Mouse (Mus musculus): ENCODE results near the gene Ebf3. TPM values are rescaled to one million over a fixed set of nuclear protein-coding genes. Genes with fewer than 3 reads are reported as not detected.

Ebf3 gene
- polyA plus RNA-seq, 1 experiment = not detected

DNA sequence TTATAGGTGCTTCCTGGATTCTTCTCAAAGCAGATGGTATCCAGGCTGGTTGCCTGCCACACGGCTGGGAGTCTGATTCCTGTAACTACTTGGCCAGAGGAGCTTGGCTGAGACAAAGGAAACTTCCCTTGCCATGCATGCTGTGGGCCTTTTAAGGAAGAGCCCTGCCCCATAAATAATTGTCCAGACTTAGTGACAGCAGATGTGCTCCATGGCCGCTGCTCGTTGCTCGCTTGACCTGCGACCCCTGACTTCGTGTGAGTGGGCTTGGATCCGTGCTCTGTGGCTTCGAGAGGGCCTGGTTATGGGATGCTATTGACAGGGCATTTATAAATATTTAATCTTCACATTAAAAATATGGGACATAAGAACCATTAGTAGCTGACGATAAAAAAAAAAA lies 142.0 kb downstream of the Ebf3 start:
- no peak overlapping the region for H3K4me3 ChIP-seq (replicated peaks)
- H3K4me1 ChIP-seq = no peaks in the 10 kb centered on the region
- no peaks in the 10 kb centered on the region for H3K36me3 ChIP-seq (replicated peaks; ENCODE audit: low read length)
- TF ChIP-seq GATA1 (IDR thresholded peaks at IDR 0.05; ENCODE audit: borderline replicate concordance, low read length) = no peak
- TF ChIP-seq FLI1 (IDR thresholded peaks at IDR 0.05; ENCODE audit: low read length) = no peak
- H3K27me3 ChIP-seq (replicated peaks) = no peaks in the 10 kb centered on the region
- peaks cover 29% of the 10 kb centered on the region for H3K9me3 ChIP-seq

DNA sequence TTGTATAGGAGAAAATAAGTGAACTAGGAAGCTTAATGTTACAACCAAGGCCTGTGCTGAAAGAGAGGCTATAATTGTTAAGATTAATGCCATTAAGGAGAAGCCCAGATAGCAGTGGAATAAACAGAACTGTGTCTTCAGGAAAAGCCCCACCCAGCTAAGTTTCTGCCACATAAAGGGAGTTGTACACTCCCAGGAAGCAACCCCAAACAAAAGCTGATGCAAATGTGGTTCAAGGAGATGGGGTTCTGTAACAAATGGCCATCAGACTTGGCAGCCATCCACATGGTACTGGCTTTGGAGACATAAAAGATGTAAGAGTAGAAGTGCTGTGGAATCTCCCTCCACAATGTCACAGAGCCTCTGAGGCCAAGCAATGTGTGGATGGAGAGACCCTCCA lies 155.2 kb downstream of the Ebf3 start:
- no peaks in the 10 kb centered on the region for H3K9me3 ChIP-seq
- H3K36me3 ChIP-seq (replicated peaks; ENCODE audit: low read length) = no peaks in the 10 kb centered on the region
- H3K4me3 ChIP-seq (replicated peaks) = no peak overlapping the region
- no peaks in the 10 kb centered on the region for H3K27me3 ChIP-seq (replicated peaks)
- no peak for TF ChIP-seq GATA1 (IDR thresholded peaks at IDR 0.05; ENCODE audit: borderline replicate concordance, low read length)
- TF ChIP-seq FLI1 (IDR thresholded peaks at IDR 0.05; ENCODE audit: low read length) = no peak
- H3K4me1 ChIP-seq = no peaks in the 10 kb centered on the region

DNA sequence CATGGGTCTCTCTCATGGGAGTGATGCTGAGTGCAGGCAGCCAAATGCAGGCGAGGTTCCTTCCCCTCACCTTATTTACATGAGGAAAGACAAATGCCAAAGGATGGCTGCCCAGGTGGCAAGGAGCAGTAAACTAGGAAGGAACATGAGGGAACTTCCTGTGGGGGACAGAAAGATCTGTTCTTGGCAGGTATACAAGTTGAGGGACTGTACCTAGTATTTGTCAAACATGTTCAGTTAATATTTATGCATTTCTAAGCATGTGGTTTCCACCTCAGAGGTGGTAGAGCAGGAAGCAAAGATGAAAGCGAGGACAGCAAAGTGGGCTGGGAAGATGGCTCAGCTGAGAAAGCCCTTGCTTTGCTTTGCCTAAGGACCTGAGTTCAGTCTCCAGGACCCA lies 159.6 kb downstream of the Ebf3 start:
- Histone ChIP-seq H3K9me3 (peaks cover 3% of the 10 kb centered on the region; the same call in 1 of the 2 replicates), H3K36me3 (replicated peaks; ENCODE audit: low read length) (no peaks in the 10 kb centered on the region), H3K4me1 (no peaks in the 10 kb centered on the region), H3K27me3 (replicated peaks) (no peaks in the 10 kb centered on the region), H3K4me3 (replicated peaks) (no peak overlapping the region)
- TF ChIP-seq GATA1 (IDR thresholded peaks at IDR 0.05; ENCODE audit: borderline replicate concordance, low read length) (no peak), FLI1 (IDR thresholded peaks at IDR 0.05; ENCODE audit: low read length) (no peak)

DNA sequence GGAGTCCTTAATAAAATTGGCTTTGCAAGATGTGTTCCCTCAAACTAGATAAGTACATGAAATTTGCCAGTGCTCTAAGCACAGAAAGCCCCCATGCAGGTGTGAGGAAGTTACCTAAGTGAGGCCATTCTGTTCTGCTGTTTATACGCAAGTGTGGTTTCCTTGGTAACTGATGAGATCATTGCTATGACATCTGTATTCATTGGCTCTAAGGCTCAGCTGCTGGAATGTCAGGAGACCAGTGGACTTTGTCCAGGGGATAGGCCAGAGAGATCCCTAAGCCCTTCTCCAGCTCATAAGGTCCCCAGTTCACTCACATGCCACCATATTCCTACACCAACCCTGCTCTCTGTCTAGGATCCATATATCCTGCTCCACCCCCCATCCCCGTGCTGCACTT lies 162.4 kb downstream of the Ebf3 start:
- Histone ChIP-seq H3K4me3 (replicated peaks) (no peak overlapping the region), H3K36me3 (replicated peaks; ENCODE audit: low read length) (no peaks in the 10 kb centered on the region), H3K27me3 (replicated peaks) (peaks cover 2% of the 10 kb centered on the region), H3K4me1 (no peaks in the 10 kb centered on the region), H3K9me3 (peaks cover 3% of the 10 kb centered on the region; the same call in 1 of the 2 replicates)
- TF ChIP-seq GATA1 (IDR thresholded peaks at IDR 0.05; ENCODE audit: borderline replicate concordance, low read length) = no peak
- TF ChIP-seq FLI1 (IDR thresholded peaks at IDR 0.05; ENCODE audit: low read length) = no peak

DNA sequence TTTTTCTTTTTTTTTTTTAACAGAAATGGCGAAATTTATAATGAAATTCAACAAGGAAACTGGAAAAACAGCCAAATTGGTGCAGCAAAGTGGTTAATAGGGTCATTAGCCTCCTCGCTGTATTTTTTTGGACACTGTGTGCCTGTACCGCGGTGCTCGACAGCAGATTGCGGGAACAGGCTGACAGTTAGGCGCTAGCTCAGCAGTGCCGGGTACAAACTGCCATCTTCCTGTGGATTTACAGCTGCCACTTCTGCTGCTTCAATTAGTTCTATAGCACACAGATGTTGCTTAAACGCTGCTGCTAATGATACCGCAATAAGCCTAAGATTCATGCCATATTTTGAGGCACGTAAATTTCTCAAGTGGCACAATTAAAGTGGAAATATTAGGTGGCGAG lies 167.1 kb downstream of the Ebf3 start:
- peaks cover 2% of the 10 kb centered on the region for H3K27me3 ChIP-seq (replicated peaks)
- no peaks in the 10 kb centered on the region for H3K36me3 ChIP-seq (replicated peaks; ENCODE audit: low read length)
- no peak for TF ChIP-seq GATA1 (IDR thresholded peaks at IDR 0.05; ENCODE audit: borderline replicate concordance, low read length)
- no peak overlapping the region for H3K4me3 ChIP-seq (replicated peaks)
- H3K9me3 ChIP-seq = 0 out of 2 replicates have a peak, but pooled peaks cover 15% of the 10 kb centered on the region
- H3K4me1 ChIP-seq = no peaks in the 10 kb centered on the region

Other genes with a start within 250 kb of the Ebf3 start
- 5.3 and 15.7 TPM in 2 replicates for gene 9430038I01Rik, start 96.3 kb upstream of the Ebf3 start, polyA plus RNA-seq (2012; ENCODE audit: insufficient read depth, low replicate concordance)
- 38.4 and 93.1 TPM in 2 replicates for gene Glrx3, start 123.2 kb upstream of the Ebf3 start, polyA plus RNA-seq (2012; ENCODE audit: insufficient read depth, low replicate concordance)

Measured in megakaryocyte, embryonic 14.5 days (primary cell).